Mouse (Mus musculus) brown adipose tissue, adult 24 weeks (tissue): Measurements from ENCODE around the gene Myl3. TPM values are rescaled to one million over a fixed set of nuclear protein-coding genes. Genes with fewer than 3 reads are reported as not detected.

Experiments
- H3K27ac ChIP-seq: fragments of 200-500 bp; replicated peaks from 2 replicates; pipeline ENCODE4 v1.5.1; 2012; ENCODE audit warnings: low read depth, mild to moderate bottlenecking, low read length
- H3K4me1 ChIP-seq: fragments of 200-500 bp; 2 replicates; pipeline ENCODE4 v1.6.1; 2012; ENCODE audit warnings: low read length, mixed read lengths; ENCODE audit not compliant: control insufficient read depth, insufficient read depth, insufficient read length
- H3K4me3 ChIP-seq: fragments of 200-500 bp; 2 replicates; pipeline ENCODE4 v1.5.1; 2012; ENCODE audit warnings: low read depth, mild to moderate bottlenecking, low read length, moderate library complexity; ENCODE audit not compliant: insufficient read depth
- polyA plus RNA-seq: library from polyadenylated mRNA; stranded (reverse); fragments of >200 nt; gene quantifications from 2 replicates; pipeline ENCODE4 v1.2.4, GENCODE M21; 2012; ENCODE audit not compliant: missing spikeins, insufficient read depth, insufficient read length

Myl3 gene
- 17.2 and 23.5 TPM in 2 replicates for polyA plus RNA-seq

DNA sequence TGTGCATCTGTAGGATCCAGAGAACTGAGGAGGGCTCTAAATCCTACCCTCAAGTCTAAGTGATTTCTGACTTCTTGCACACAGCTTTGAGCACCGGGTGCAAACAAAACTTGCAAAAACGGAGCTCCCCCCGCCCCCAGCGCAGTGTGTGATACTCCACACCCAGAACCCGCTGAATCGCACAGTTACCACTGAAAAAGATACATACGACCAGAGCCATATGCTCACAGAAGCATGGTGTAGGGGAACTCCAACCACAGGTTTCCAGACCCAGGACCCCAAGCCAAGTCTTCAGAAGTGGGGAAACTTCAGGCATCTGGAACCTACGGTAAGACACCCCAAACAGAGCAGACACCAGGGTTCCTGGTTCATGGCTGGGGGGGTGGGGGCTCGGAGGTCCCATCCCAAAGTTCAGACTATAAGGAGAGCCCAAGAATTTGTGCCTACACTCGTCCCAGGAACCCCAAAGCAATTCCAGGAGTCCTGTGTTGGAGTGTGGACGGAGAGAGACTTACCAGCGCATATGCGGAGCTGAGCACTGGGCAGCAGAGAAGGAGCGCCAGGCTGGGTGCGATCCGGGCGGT is at the start of gene Myl3:
TSS of gene Myl3 (plus strand) at position 151 of the 584 bp plus-strand sequence.
- Histone ChIP-seq H3K4me3 (peak within 1 kb of the TSS; percentile 97), H3K4me1 (no peaks in the 10 kb centered on the region), H3K27ac (no peak within 1 kb of the TSS)

DNA sequence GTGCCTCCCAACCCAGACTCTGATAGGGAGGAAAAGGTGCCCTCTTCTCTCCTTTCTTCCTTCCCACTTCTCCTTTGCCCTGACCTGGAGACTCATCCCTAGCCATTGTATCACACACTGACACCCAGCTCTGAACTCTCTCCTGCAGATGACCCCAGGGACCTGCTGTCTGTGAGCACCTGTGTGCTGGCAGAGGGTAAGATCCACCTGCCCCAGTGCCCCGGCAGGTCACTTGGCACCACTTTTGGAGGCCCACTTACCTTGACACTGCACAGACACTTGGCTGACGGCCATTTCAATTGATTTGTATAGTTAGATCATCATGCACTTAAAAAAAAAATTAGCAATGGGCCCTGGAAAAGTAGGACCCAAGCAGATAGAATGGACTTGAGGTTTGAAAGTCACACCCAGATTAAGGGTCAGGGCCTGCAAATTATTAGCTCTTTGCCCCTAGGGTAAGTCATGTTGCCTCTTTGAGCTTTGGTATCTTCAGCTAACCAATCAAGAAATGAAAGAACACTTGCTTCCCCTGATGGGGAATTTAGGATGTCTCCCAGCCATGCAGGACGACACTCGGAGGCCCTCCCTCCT is 46.4 kb upstream of the Myl3 start:
- peaks cover 7% of the 10 kb centered on the region; the same call in 1 of the 2 replicates for H3K4me1 ChIP-seq
- H3K27ac ChIP-seq, result no peak overlapping the region

DNA sequence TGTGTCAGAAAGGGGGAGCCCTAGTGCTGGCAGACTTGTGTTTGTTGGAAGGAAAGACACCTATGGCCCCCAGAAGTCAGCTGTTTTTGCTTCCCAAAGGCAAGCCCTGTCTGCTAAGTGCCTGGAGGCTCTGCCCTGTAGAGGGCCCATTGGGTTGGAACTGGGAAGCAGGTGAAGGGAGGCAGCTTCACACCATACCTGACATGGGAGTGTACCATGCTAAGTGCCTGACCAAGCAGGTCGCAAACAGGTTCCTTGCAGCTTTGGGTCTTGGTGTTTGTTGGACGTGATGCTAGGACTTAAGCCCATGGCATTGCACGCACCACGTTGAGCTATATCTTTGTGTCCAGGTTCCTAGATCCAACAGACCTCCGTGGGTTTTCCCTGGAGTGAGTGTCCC is 45.2 kb upstream of the Myl3 start:
- H3K27ac ChIP-seq, result no peak overlapping the region
- H3K4me3 ChIP-seq, result no peak overlapping the region

More for the DNA sequence above, 46.4 kb upstream of the Myl3 start:
- no peak overlapping the region for H3K4me3 ChIP-seq

DNA sequence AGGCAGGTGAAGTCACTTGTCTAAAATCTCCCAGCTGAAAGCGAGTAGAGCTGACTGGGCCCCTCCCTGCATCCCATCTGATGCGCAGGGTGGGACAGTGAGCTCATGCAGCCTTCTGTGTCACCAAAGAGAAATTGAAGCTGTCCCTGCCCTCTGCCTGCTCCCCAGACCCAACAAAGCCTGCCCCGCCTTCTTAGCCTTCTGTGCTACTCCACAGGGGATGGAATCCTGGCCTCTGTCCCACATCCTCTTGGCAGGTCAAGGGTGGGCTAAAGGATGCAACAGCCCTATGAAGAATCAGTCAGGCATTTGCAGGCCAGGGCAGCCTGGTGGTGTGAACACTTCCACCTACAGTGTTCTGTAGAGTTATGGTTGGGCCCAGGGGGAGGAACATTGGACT is 44.2 kb upstream of the Myl3 start:
- Histone ChIP-seq H3K4me1 (peaks cover 7% of the 10 kb centered on the region; the same call in 1 of the 2 replicates), H3K27ac (no peak overlapping the region), H3K4me3 (no peak overlapping the region)

More for the DNA sequence above, 45.2 kb upstream of the Myl3 start:
- peaks cover 7% of the 10 kb centered on the region; the same call in 1 of the 2 replicates for H3K4me1 ChIP-seq

DNA sequence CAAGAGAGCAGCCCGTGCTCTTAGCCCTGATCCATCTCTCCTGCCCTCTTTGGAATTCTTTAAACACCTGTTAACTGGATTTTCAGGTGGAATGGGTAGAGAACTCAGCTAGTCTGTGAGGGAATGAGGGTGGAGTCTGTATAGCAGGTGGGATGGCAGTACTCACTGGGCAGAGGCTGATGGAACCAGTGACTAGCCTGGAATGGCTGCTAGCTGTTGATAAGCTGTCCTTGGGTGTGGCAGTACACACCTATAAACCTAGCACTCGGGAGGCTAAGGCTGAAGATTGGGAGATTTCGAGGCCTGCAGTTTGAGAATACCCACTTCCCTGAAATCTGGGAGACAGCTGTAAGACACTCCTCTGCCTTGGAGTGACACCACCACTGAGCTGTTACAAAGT is 42.1 kb upstream of the Myl3 start:
- Histone ChIP-seq H3K4me1 (peaks cover 7% of the 10 kb centered on the region; the same call in 1 of the 2 replicates), H3K27ac (no peak overlapping the region), H3K4me3 (no peak overlapping the region)

DNA sequence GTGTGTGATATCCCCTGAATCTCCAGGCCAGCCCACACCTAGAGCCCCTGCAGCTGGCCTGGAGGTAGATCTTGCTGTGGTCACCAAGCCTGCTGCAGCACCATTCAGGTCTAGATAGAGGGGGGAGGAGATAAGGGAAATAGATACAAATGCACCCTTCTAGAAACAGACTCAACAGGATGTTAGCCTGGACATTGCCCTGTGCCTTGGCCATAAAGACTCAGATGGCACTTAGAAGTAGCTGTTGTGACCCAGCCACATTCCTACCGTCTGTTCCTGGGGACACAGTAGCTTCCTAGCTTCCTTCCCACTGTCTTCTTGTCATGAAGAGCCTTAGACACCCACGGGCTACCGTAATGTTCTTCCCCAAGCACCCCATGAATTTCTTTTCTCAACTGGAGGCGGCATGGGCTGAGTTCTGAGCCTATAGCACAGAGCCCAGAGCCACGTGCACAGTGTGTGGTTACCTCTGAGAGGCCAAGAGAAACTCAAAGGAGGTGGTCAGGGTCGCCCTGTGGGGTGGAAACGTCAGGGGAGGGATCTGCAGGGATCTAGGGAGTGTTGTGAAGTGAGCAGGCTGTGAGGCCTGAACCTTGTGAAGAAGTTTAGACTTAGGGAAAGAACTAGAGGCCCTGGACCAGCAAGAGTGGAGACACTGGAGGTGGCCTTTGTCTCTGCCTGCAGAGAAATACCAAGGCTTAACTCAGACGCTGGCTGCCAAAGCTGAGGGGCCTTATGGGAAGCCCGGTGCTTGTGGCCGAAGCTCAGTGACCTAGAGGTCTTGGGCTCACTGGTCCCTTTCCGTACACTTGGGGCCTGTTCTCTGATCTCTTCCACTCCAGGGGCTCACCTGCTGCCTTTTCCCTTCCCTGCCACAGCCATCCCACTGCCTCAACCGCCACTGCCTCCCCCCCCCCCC is 40.3 kb upstream of the Myl3 start:
- Histone ChIP-seq H3K27ac (no peak overlapping the region), H3K4me1 (peaks cover 7% of the 10 kb centered on the region; the same call in 1 of the 2 replicates), H3K4me3 (no peak overlapping the region)

DNA sequence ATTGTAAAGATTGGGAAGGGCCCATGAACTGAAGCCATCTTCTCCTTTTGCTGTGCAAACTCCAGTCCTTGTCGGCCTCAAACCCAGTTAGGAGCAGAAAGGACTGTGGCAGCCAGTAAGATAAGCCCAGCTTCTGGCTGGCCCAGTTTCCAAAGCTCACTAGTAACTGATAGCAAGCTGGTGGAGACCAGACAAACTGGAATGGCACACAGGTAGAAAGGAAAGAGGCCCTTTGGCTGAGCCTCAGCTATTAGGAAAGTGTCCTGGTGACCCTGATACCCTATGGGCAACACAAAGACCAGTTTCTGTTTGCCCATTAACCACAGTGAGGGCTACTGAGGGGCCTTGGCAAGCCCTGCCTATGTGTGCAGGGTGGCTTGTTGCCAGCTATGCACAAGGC is 38.8 kb upstream of the Myl3 start:
- Histone ChIP-seq H3K4me1 (no peaks in the 10 kb centered on the region), H3K27ac (no peak overlapping the region), H3K4me3 (no peak overlapping the region)

DNA sequence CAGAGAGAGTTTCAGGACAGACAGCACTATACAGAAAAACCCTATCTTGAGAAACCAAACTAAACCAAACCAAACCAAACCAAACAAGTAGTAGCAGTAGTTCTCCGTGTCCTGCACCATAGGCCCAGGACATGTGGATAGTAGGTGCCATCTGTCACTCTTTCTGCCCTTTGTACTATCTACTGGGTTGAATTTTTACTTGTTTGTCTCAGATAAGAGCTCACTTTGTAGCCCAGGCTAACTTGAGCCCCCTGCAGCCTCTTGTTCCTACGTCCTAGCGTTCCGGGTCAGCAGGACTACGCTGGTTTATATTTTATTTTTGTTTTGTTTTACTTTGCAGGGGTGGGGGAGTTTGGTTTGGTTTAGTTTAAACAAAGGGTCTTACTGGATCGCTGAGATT is 37.7 kb upstream of the Myl3 start:
- no peaks in the 10 kb centered on the region for H3K4me1 ChIP-seq
- H3K27ac ChIP-seq, result no peak overlapping the region
- H3K4me3 ChIP-seq, result no peak overlapping the region

DNA sequence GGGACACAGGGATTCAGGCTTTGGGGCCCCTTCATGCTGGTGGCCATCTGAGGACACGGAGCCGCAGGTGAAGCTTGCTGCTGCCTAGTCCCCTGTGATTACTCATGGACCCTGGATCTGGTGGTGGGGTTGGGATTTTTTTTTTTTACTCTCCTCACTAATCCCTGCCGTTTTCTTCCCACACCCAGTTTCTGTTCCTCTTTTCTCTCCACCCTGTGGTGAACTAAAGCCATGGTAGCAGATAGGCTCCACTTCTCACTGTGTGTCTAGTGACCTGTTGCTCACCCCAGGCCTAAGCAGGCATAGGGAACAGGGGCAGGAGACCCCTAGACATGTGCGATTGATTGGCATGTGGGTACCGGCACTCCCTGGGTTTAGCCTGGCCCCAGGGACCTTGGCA is 34.9 kb upstream of the Myl3 start:
- H3K4me3 ChIP-seq, result no peak overlapping the region
- 0 out of 2 replicates have a peak, but pooled peaks cover 3% of the 10 kb centered on the region for H3K4me1 ChIP-seq
- H3K27ac ChIP-seq, result no peak overlapping the region

DNA sequence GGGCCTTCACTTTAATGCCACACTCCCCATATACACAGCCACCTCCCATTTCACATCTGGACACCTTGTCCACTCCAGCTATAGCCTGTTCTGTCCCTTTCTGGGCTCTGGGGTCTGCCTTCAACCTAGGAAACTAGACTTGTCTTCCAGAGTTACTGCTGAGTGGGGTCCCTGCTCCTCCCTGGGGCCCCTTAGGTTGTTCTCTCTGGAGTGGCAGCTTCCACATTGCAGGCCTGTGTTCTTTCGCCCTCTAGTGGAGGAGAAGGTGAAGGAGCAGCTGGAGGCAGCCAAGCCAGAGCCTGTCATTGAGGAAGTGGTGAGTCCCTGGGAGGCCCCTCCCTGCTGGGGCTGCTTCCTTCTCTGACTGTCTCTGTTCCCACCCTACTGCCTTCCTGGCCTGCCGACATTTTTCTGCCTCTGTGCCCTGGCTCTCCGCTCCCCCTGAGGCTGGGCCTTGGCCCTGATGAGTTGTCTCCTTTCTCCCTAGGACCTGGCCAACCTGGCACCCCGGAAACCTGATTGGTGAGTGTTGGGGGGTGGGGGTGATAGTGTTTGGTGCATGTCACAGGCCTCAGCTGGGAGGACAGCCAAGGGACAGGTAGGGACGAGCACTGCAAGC is 31.9 kb upstream of the Myl3 start:
- Histone ChIP-seq H3K4me1 (0 out of 2 replicates have a peak, but pooled peaks cover 3% of the 10 kb centered on the region), H3K27ac (peak overlapping the region; percentile 65), H3K4me3 (peak overlapping the region; percentile 70)

DNA sequence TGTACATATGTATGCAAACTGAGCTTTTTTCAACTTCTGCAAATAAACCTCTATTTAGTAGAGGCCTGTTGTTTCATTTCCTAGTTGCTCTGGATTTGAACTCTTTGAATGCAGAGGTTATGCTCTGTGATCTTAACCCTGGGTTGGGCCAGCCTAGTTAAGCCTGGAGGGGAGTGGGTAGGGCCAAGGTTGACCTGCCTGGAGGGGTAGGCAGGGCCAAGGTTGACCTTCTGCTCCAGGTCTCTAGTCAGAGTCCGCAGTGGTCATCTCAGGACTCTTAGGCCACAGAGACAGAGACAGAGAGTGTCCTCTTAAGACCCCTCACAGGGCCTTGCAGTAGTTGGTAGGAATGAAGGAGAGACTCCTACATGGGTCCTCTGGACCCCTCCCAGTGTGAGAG is 30.1 kb upstream of the Myl3 start:
- no peak overlapping the region for H3K27ac ChIP-seq
- H3K4me3 ChIP-seq, result no peak overlapping the region
- 0 out of 2 replicates have a peak, but pooled peaks cover 3% of the 10 kb centered on the region for H3K4me1 ChIP-seq

DNA sequence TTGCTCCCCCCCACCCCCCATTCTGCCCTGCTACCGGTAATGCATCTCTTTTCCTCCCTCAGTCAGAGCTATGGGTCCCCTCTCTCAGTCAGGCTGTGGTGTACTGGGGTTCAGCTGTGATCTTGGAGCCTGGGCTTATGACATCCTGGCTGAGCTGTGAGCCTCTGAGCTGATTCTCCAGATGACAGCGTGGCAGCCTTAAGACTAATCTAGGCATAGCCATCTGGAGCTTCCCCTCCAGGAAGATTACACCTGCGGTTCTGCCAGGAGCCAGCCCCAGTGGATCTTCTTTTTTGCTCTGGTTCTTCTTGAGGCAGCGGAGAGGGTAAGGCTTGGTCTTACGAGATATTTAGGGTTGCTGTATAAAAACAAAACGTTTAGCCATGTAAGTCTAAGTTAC is 29.7 kb upstream of the Myl3 start:
- Histone ChIP-seq H3K4me3 (no peak overlapping the region), H3K4me1 (0 out of 2 replicates have a peak, but pooled peaks cover 3% of the 10 kb centered on the region), H3K27ac (no peak overlapping the region)

DNA sequence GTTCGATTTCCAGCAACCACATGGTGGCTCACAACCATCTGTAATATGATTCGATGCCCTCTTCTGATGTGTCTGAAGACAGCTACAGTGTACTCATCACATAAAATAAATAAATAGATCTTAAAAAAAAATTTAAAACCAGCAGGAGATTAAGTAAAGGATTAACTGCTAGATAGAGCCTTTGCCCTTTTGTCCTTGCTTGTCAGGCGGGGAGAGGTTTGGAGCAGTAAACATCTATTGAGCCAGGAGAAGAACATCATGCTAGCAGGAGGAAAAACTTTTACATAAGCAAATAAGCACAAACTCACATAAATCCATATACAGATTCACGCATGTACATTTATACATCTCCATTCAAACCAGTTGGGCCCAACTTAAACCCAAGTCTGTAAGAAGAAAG is 29.1 kb upstream of the Myl3 start:
- Histone ChIP-seq H3K4me1 (0 out of 2 replicates have a peak, but pooled peaks cover 3% of the 10 kb centered on the region), H3K4me3 (no peak overlapping the region), H3K27ac (no peak overlapping the region)

DNA sequence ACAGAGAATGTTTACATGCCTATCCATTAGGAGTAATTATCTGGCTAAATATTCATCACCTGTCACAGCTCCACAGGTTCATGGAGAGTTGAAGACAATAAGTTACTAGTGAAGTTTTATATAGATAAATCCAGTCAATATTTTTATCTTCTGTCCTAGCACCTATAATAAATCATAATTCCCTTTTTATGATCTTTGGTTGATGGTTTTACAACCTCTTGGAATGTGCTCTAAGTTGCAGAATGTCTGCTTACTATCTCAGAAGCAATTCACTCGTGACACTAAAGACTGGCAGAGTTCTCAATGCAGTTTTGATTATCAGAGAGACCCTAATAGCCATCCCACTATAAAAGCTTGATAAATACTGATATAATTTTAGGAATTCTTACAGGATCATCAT is 28.3 kb upstream of the Myl3 start:
- 0 out of 2 replicates have a peak, but pooled peaks cover 3% of the 10 kb centered on the region for H3K4me1 ChIP-seq
- no peak overlapping the region for H3K27ac ChIP-seq
- no peak overlapping the region for H3K4me3 ChIP-seq

DNA sequence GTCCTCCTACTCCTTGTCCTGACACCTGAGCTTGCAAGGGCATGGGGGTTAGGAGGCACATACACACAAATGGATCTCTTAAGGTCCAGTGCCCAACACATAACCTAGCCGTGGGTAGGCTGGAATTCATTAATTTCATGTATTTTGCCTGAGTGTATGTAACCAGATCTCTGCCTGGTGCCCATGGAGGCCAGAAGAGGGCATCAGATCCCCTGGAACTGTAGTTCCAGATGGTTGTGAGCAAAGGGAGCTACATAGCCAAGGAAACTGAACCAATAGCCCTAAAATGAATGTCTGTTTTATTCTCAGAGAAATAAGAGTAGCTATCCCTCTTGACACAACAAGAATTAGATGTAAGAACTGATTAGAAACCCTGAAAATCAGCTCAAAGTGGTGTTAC is 26.2 kb upstream of the Myl3 start:
- H3K27ac ChIP-seq, result no peak overlapping the region
- H3K4me1 ChIP-seq, result 0 out of 2 replicates have a peak, but pooled peaks cover under 1% of the 10 kb centered on the region
- H3K4me3 ChIP-seq, result no peak overlapping the region
